Mouse (Mus musculus) lung, embryonic 15.5 days (tissue): Measurements from ENCODE around the gene Nipa2. TPM values are rescaled to one million over a fixed set of nuclear protein-coding genes. Genes with fewer than 3 reads are reported as not detected.

Source experiments
- ATAC-seq: fragments of 200-750 bp; cut with Nextera tagmentation; 2 replicates; pipeline ENCODE4 v1.8.0; 2017; ENCODE audit warnings: moderate number of reproducible peaks, borderline replicate concordance; ENCODE audit not compliant: low FRiP score, low TSS enrichment; ENCODE audit errors: extremely low read depth
- H3K27ac ChIP-seq: fragments of 300-500 bp; sonication (generic); 2 replicates; pipeline ENCODE4 v1.5.1; 2015; ENCODE audit warnings: moderate library complexity, mild to moderate bottlenecking, inconsistent platforms
- H3K27me3 ChIP-seq: fragments of 300-500 bp; sonication (generic); 2 replicates; pipeline ENCODE4 v1.6.1; 2015; ENCODE audit warnings: inconsistent platforms
- H3K36me3 ChIP-seq: fragments of 300-500 bp; sonication (generic); 2 replicates; pipeline ENCODE4 v1.6.1; 2015; ENCODE audit warnings: inconsistent platforms
- H3K4me1 ChIP-seq: fragments of 300-500 bp; sonication (generic); 2 replicates; pipeline ENCODE4 v1.6.1; 2015; ENCODE audit warnings: inconsistent platforms
- H3K4me2 ChIP-seq: fragments of 300-500 bp; sonication (generic); 2 replicates; pipeline ENCODE4 v1.6.1; 2015; ENCODE audit warnings: inconsistent platforms, mild to moderate bottlenecking, moderate library complexity
- H3K4me3 ChIP-seq: fragments of 300-500 bp; sonication (generic); 2 replicates; pipeline ENCODE4 v1.5.1; 2015; ENCODE audit warnings: mild to moderate bottlenecking, inconsistent platforms
- H3K9ac ChIP-seq: fragments of 300-500 bp; sonication (generic); 2 replicates; pipeline ENCODE4 v1.6.1; 2015; ENCODE audit warnings: inconsistent platforms
- H3K9me3 ChIP-seq: fragments of 300-500 bp; sonication (generic); 2 replicates; pipeline ENCODE4 v1.6.1; 2016; ENCODE audit warnings: inconsistent platforms
- WGBS: fragments of 180-500 bp; shearing (Covaris S2); methylation state at CpG from one replicate; pipeline ENCODE4 v1.1.7; 2015; 5-methylcytosine and 5-hydroxymethylcytosine counted together
- polyA plus RNA-seq: library from polyadenylated mRNA; unstranded; fragments of >200 nt; fragmentation: Nextera tagmentation; extraction: Ambion mirVana; gene quantifications from 2 replicates; pipeline ENCODE4 v1.2.1, GENCODE M21; 2015

Nipa2 gene
- 46.1 and 46.3 TPM in 2 replicates for polyA plus RNA-seq

- Histone ChIP-seq H3K4me1 (peaks cover 13% of the 10 kb centered on the region), H3K27ac (peak within 1 kb of the TSS; percentile 89), H3K4me2 (peak within 1 kb of the TSS; percentile 71), H3K9me3 (no peaks in the 10 kb centered on the region), H3K27me3 (no peaks in the 10 kb centered on the region), H3K4me3 (peak within 1 kb of the TSS; percentile 84), H3K36me3 (peaks cover 2% of the 10 kb centered on the region; the same call in 1 of the 2 replicates), H3K9ac (peak within 1 kb of the TSS; percentile 90)
- peak; percentile 98 for ATAC-seq
- under 1% methylated on average over 70 of the region's 70 CpGs for WGBS
Measured at GRCm38 (mm10) chr7:55962004-55962908, at the start of gene Nipa2. Gene Nipa2 (minus strand): TSS chr7:55962476.

- H3K4me2 ChIP-seq, result no peak overlapping the region
- H3K36me3 ChIP-seq, result no peaks in the 10 kb centered on the region
- no peaks in the 10 kb centered on the region for H3K27me3 ChIP-seq
- no peak overlapping the region for H3K27ac ChIP-seq
- no peak overlapping the region for H3K9ac ChIP-seq
- no peaks in the 10 kb centered on the region for H3K9me3 ChIP-seq
- no peak overlapping the region for H3K4me3 ChIP-seq
- no peaks in the 10 kb centered on the region for H3K4me1 ChIP-seq
- peak; percentile 52; the same call in 1 of the 2 replicates for ATAC-seq
Measured at GRCm38 (mm10) chr7:56011018-56011333, 48.7 kb upstream of the Nipa2 start.

- no peaks in the 10 kb centered on the region for H3K27me3 ChIP-seq
- ATAC-seq, result peak; percentile 19; the same call in 1 of the 2 replicates
- no peak overlapping the region for H3K9ac ChIP-seq
- no peak overlapping the region for H3K4me3 ChIP-seq
- H3K4me1 ChIP-seq, result no peaks in the 10 kb centered on the region
- H3K4me2 ChIP-seq, result no peak overlapping the region
- 64% methylated on average over 4 of the region's 4 CpGs for WGBS
- no peaks in the 10 kb centered on the region for H3K36me3 ChIP-seq
- H3K27ac ChIP-seq, result no peak overlapping the region
- no peaks in the 10 kb centered on the region for H3K9me3 ChIP-seq
Measured at GRCm38 (mm10) chr7:56010318-56011017, 48.2 kb upstream of the Nipa2 start.

- Histone ChIP-seq H3K4me3 (no peak overlapping the region), H3K27ac (no peak overlapping the region), H3K27me3 (no peaks in the 10 kb centered on the region), H3K9ac (no peak overlapping the region), H3K4me1 (no peaks in the 10 kb centered on the region), H3K36me3 (no peaks in the 10 kb centered on the region), H3K4me2 (no peak overlapping the region), H3K9me3 (no peaks in the 10 kb centered on the region)
- 22% methylated on average over 3 of the region's 4 CpGs for WGBS
- no peak for ATAC-seq
Measured at GRCm38 (mm10) chr7:55998997-55999396, 36.7 kb upstream of the Nipa2 start.

GRCm38 (mm10) chr7:55995013-55995412 lies 32.7 kb upstream of the Nipa2 start:
- H3K9ac ChIP-seq, result no peak overlapping the region
- no peak for ATAC-seq
- H3K36me3 ChIP-seq, result no peaks in the 10 kb centered on the region
- WGBS, result 58% methylated on average over 4 of the region's 4 CpGs
- H3K4me2 ChIP-seq, result no peak overlapping the region
- no peaks in the 10 kb centered on the region for H3K27me3 ChIP-seq
- H3K9me3 ChIP-seq, result no peaks in the 10 kb centered on the region
- no peak overlapping the region for H3K27ac ChIP-seq
- H3K4me1 ChIP-seq, result no peaks in the 10 kb centered on the region
- H3K4me3 ChIP-seq, result no peak overlapping the region

- Histone ChIP-seq H3K4me3 (no peak overlapping the region), H3K27ac (no peak overlapping the region), H3K27me3 (no peaks in the 10 kb centered on the region), H3K4me1 (no peaks in the 10 kb centered on the region), H3K9ac (no peak overlapping the region), H3K4me2 (no peak overlapping the region), H3K36me3 (no peaks in the 10 kb centered on the region), H3K9me3 (no peaks in the 10 kb centered on the region)
- no peak for ATAC-seq
- 92% methylated on average over 7 of the region's 7 CpGs for WGBS
Measured at GRCm38 (mm10) chr7:55991858-55992257, 29.6 kb upstream of the Nipa2 start.

- Histone ChIP-seq H3K4me3 (no peak overlapping the region), H3K4me1 (no peaks in the 10 kb centered on the region), H3K9ac (no peak overlapping the region), H3K27ac (no peak overlapping the region), H3K4me2 (no peak overlapping the region), H3K9me3 (no peaks in the 10 kb centered on the region), H3K27me3 (no peaks in the 10 kb centered on the region), H3K36me3 (no peaks in the 10 kb centered on the region)
- WGBS, result 89% methylated on average over 3 of the region's 3 CpGs
- ATAC-seq, result no peak
Measured at GRCm38 (mm10) chr7:55991129-55991528, 28.9 kb upstream of the Nipa2 start.

- no peak for ATAC-seq
- 39% methylated on average over 13 of the region's 13 CpGs for WGBS
- no peak overlapping the region for H3K9ac ChIP-seq
Measured at GRCm38 (mm10) chr7:55986526-55987214, 24.4 kb upstream of the Nipa2 start.

GRCm38 (mm10) chr7:55984754-55985153 lies 22.5 kb upstream of the Nipa2 start:
- Histone ChIP-seq H3K4me3 (no peak overlapping the region), H3K9ac (no peak overlapping the region), H3K27ac (no peak overlapping the region), H3K36me3 (peaks cover under 1% of the 10 kb centered on the region; the same call in 1 of the 2 replicates), H3K9me3 (no peaks in the 10 kb centered on the region), H3K4me2 (no peak overlapping the region), H3K27me3 (no peaks in the 10 kb centered on the region), H3K4me1 (no peaks in the 10 kb centered on the region)
- 72% methylated on average over 4 of the region's 4 CpGs for WGBS
- no peak for ATAC-seq

More at GRCm38 (mm10) chr7:55986526-55987214, 24.4 kb upstream of the Nipa2 start:
- Histone ChIP-seq H3K27me3 (no peaks in the 10 kb centered on the region), H3K4me2 (no peak overlapping the region), H3K4me3 (no peak overlapping the region), H3K36me3 (no peaks in the 10 kb centered on the region), H3K27ac (no peak overlapping the region), H3K9me3 (no peaks in the 10 kb centered on the region), H3K4me1 (no peaks in the 10 kb centered on the region)

GRCm38 (mm10) chr7:55983107-55983506 lies 20.8 kb upstream of the Nipa2 start:
- Histone ChIP-seq H3K27me3 (no peaks in the 10 kb centered on the region), H3K4me3 (no peak overlapping the region), H3K36me3 (peaks cover 7% of the 10 kb centered on the region; the same call in 1 of the 2 replicates), H3K27ac (no peak overlapping the region), H3K9me3 (no peaks in the 10 kb centered on the region), H3K9ac (no peak overlapping the region), H3K4me1 (no peaks in the 10 kb centered on the region), H3K4me2 (no peak overlapping the region)
- no peak for ATAC-seq
- WGBS, result 63% methylated on average over 5 of the region's 5 CpGs

GRCm38 (mm10) chr7:55982010-55982700 lies 19.9 kb upstream of the Nipa2 start:
- no peak overlapping the region for H3K27ac ChIP-seq
- H3K9me3 ChIP-seq, result no peaks in the 10 kb centered on the region
- H3K4me2 ChIP-seq, result no peak overlapping the region
- no peak overlapping the region for H3K9ac ChIP-seq
- peaks cover 7% of the 10 kb centered on the region; the same call in 1 of the 2 replicates for H3K36me3 ChIP-seq
- no peak overlapping the region for H3K4me3 ChIP-seq
- no peak for ATAC-seq
- 83% methylated on average over 10 of the region's 10 CpGs for WGBS
- H3K4me1 ChIP-seq, result no peaks in the 10 kb centered on the region
- no peaks in the 10 kb centered on the region for H3K27me3 ChIP-seq
